Mouse (Mus musculus): Measurements from ENCODE around the gene Marf1.

Gene Marf1

DNA sequence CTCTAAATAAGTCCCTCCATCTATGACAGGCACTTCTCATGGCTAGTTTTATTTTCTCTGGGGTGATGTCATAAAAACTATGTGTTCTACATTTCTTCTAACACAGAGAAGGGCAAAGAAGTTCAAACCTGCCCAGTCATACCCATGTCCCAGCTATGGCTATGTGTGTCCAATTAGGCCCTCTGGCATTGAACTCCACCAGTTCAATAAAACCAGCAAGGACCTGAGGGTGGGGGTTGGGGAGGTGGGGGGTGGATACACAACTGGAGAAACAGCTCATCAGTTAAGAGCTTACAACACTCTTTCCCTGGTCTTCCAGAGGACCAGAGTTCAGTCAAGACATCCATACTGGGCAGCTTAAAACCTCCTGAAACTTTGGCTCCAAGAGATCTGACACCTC lies 24.0 kb downstream of the Marf1 start:
- DNase-seq (ENCODE audit: inconsistent age in 2 of 2, low spot score in 1 of 2): no peak

DNA sequence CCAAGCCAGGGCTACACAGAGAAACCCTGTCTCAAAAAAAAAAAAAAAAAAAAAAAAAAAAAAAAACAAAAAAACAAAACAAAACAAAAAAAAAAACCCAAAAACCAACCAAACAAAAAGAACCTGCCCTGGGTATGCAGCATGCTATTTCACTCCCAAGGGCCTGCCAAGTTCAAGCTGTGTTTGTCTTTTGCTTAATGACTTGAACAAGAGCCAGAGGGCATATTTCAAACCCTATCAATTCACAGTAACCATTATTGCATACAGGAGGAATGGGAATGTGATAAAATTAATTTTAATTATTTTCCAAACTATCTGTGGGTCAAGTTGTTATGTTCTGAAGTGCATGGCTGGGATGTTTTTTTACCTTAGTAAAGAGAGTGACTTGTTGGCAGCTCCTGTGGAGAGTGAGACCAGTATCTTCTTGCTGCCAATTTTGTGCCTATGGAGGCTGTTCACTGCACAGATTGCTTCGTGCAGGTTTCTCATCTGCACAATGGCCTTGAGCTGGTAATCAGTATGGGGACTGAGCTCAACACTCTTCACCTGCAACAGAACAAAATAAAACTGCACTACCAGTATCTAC lies 25.1 kb downstream of the Marf1 start:
- DNase-seq (ENCODE audit: inconsistent age in 2 of 2, low spot score in 1 of 2): peak in 1 of 2 experiments; percentile 80

DNA sequence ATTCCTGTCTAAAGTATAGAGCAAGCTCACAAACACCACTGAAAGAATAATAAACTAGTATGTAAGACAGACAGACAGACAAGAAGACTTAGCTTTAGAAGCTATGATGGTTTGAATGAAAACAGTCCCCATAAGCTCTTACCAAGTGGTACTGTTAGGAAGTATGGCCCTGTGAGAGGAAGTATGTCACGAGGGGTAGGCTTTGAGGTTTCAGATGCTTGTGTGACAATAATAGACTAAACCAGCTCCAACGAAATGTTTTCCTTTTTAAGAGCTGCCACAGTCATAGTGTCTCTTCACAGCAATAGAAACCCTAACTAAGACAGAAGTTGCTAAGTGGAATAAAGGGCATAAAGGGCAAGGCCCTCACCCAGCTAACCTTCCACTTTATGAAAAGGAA lies 28.1 kb downstream of the Marf1 start:
- DNase-seq (ENCODE audit: inconsistent age in 2 of 2, low spot score in 1 of 2): no peak

DNA sequence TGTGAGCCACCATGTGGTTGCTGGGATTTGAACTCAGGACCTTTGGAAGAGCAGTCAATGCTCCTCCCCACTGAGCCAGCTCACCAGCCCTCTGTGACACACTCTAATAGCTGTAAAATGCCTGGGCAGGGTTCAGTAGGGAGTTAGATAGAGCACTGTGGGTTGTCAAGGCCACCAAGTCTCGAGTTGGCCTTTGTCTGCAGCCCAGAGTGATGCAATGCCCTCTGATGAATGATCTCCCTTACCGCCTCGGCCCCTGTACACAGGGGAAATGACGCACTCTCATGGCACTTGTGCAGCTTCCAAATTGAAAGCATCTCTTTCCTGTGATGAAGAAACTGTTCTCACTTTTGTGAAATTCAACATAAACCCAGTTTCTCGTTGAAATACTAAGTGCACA lies 31.3 kb downstream of the Marf1 start:
- peak; percentile 90 to 95 for DNase-seq (ENCODE audit: inconsistent age in 2 of 2, low spot score in 1 of 2)

DNA sequence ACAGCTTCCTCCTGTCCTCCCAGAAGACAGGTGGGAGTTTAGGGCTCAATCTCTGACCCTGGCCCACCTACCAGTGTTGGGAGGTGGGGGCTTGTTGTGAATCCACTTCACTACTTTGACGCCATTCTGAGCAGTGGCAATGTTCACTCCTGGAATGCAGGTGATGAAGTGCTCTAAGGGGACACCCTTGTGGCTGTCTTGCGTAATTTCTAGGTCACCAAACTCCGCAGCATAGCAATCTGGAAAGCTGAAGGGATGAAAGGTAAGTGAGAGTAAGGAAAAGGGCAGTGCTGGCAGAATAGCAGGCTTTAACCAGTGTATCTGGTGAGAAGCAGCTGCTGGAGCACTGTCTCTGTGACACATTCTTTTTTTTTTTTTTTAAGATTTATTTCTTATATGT lies 31.8 kb downstream of the Marf1 start:
- DNase-seq (ENCODE audit: inconsistent age in 2 of 2, low spot score in 1 of 2): no peak

DNA sequence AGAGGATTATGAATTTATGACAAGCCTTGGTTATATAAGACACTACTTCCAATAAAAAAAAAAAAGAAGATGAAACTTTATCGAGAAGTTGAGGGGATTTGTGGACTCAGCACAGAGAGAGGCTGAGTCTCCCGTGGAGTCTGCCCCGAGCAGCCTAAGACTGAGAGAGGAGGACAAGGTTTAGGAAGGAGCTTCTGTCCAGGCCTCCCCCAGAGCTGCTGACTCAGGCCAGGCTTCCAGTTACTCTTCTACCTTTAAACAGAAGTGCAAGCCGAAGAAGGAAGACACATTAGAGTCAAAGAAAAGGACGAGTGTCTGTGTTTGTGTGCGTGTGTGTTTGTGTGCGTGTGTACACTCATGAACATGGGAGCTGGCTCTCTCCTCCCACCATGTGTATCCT lies 32.4 kb downstream of the Marf1 start:
- no peak for DNase-seq (ENCODE audit: inconsistent age in 2 of 2, low spot score in 1 of 2)

DNA sequence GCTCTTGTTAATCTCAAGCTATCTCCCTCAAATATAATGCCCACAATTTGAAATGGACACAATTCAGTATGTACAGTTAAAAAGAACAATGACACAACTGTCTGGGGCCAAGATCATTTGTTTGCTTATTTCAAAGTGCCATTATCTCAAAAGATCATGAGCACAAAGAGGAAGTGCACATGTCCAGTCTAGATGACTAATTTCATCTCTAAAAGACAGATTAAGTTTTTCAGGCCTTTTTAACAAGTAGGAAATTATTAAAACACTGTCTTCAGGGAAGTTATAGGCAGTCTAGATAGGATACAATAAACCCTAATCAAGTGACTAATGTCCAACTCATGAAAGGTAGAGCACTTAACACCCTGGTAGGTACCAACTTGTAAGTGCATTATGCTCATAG lies 34.2 kb downstream of the Marf1 start:
- DNase-seq (ENCODE audit: inconsistent age in 2 of 2, low spot score in 1 of 2): no peak

DNA sequence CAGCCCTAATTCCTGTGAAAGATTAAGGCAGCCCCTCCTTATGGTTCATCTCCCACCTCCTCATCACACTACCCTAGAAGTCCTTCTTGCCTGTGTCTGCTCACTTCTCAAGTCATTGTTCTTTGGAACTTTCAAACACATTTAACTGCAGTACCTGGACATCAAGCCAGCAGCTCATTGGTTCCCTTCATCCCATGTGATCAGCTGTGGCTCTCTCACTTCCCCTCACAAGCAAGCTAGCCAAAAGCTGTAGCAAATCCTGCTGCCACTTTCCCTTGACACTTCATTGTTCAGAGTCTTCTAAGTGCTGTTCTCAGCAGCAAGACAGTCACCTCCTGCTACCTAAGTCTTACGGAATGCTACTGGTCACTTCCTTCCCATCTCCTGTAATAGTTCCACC lies 37.9 kb downstream of the Marf1 start:
- DNase-seq (ENCODE audit: inconsistent age in 2 of 2, low spot score in 1 of 2): no peak

DNA sequence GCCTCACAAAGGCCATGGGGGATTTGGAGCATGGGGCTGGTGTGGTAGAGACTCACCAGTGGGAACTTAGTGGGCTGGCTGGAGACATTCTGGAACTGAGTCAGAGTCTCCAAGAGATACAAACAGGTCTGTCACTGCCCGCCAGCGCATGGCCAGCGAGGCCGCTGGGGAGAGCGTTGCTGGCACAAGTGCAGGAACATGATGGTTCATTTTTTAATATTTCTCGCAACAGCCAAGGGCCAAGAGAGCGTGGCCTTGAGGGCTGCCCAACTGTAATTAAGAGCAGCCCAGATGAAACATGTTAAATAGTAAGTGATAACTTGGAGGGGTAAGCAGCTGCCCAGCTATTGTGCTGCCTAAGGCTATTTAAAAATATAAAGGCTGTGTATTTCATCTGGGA lies 38.4 kb downstream of the Marf1 start:
- peak; percentile 89 for DNase-seq (ENCODE audit: inconsistent age in 2 of 2, low spot score in 1 of 2)

DNA sequence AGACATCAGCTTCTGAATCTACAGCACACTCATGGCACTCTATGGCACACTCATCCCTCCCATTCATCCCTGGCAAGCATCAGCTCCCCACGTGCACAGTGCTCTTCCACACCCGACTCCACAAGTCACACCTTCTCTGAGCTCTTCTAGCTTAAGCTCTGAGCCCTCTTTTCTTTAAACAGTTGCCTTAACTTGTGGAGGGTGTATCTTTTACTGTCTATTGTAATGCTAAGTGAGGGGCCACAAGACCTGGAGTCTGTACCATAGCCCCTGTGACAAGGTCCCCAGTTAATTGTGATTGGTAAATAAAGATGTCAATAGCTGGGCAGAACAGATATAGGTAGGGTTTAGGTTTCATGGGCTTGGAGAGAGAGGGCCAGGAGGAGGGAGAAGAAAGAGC lies 39.2 kb downstream of the Marf1 start:
- no peak for DNase-seq (ENCODE audit: inconsistent age in 2 of 2, low spot score in 1 of 2)

DNA sequence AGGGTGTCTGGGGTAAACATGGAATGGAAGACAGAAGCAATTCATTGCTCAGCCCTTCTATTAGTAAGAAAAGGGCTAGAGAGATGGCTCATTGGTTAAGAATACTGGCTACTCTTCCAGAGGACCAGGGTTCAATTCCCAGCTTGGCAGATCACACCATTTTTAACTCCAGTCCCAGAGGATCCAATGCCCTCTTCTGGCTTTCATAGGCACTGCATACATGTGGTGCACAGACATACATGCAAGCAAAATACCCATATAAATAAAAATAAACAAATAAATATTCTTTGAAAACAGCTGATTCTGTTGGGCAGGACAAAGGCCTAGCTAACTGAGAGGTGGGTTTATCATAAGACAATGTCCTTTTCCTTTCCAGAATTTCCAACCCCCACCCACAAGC lies 40.6 kb downstream of the Marf1 start:
- DNase-seq (ENCODE audit: inconsistent age in 2 of 2, low spot score in 1 of 2): no peak

DNA sequence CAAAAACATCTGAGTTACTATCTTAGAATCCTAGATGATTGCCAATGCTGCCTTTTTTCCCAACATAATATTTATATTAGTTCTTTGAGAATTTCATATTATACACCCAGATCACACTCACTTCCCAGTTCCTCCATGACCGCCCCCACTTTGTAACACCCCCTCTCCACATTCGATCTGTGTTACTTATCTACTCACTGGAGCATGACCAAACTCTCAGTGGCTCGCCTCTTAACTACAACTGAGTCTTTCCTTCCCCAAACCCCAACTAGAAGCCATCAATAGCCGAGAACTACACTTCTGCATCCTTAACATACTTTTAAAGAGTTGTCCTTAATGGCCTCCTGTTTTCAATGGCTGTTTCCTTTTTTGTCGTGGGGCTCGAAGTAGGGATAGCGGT lies 41.6 kb downstream of the Marf1 start:
- DNase-seq (ENCODE audit: inconsistent age in 2 of 2, low spot score in 1 of 2): no peak

DNA sequence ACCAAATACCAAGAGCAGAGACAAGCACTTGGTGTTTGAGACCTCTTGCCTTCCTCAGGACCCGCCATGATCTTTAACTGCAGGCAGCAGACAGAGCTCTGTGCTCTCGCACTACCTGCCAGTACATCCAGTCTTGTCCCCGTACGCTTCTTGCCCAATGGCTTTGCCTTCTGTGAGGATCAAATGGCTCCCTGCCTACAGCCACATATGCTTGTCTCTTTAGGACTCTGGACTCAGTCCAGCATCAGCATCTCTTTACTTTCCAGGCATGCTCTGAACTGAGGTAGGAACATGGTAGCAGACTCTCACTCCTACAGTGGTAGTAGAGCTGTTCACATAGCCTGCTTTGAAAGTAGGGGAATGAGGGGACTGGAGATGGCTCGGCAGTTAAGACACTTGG lies 42.2 kb downstream of the Marf1 start:
- no peak for DNase-seq (ENCODE audit: inconsistent age in 2 of 2, low spot score in 1 of 2)

DNA sequence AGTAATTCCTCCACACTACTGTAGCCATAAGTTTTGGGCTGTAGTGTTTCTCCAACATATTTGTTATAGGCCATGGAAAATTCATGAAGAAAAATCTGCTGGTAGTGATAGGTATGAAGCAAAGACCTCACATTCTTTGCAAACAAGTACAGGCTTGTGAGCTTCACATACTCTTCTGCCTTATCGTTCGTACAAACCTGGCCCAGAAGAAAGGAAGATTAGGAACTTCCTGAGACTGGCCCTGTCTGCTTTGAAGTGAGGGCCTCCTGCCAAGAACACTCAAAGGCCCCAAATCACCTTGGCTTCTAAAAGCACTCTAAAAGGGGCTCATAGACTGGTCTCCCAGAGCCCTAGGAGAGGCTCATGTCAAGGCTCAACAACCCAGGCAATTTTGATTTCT lies 45.9 kb downstream of the Marf1 start:
- no peak for DNase-seq (ENCODE audit: inconsistent age in 2 of 2, low spot score in 1 of 2)

DNA sequence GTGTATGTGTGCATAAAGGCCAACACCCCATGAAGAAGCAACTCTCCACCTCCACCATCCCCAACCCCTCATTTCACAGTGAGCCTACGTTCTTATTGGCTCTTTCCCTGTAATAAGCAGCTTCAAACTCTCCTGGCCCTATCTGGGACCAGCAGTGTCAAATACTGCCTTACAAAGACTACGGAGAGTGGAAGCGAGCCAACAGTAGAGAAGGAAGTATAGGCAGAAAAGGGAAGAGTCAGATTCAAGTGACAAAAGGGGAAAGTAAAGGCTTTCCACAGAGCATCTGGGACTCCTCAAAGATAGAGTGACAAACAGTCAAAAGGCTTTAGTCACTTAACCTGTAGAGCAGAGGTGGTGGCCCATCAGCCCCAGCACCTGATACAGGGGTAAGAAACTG lies 50.4 kb downstream of the Marf1 start:
- DNase-seq (ENCODE audit: inconsistent age in 2 of 2, low spot score in 1 of 2): no peak

DNA sequence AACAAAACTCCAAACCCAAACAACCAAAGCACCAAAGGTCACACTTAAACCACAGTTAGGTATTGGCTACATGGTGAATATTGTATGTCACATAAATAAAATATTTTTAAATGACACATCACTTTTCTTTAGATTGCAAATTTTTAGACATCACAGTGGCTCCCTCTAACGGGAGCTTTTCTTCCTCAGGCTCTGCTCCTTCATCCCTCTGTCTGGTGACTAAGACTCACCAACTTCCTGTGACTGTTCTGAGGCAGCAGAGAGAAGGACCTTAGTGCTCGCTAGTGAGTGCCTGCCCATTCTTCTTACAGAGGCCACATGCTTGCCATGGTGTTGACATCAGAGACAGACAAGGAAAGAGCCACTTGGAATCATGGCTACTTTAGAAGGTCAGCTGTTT lies 51.0 kb downstream of the Marf1 start:
- peak in 1 of 2 experiments; percentile 33 for DNase-seq (ENCODE audit: inconsistent age in 2 of 2, low spot score in 1 of 2)

DNA sequence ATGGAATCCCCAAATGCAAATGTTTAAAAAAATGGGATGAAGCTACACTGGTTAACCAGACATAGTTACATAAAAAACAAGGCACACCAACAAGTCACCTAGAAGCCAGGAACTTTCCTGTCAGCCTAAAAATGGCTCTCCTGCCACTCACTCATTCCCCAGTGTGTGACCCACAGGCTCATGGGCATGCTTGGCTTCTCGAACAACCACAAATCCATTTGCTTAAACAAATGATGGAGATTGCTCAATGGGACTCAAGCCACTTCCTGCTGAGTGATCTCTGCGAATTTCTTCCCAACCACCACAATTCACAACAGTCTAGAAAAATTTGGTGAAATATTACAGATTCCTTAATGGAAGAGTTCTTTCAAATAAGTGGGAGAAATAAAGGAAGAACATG lies 52.2 kb downstream of the Marf1 start:
- DNase-seq (ENCODE audit: inconsistent age in 2 of 2, low spot score in 1 of 2): no peak

DNA sequence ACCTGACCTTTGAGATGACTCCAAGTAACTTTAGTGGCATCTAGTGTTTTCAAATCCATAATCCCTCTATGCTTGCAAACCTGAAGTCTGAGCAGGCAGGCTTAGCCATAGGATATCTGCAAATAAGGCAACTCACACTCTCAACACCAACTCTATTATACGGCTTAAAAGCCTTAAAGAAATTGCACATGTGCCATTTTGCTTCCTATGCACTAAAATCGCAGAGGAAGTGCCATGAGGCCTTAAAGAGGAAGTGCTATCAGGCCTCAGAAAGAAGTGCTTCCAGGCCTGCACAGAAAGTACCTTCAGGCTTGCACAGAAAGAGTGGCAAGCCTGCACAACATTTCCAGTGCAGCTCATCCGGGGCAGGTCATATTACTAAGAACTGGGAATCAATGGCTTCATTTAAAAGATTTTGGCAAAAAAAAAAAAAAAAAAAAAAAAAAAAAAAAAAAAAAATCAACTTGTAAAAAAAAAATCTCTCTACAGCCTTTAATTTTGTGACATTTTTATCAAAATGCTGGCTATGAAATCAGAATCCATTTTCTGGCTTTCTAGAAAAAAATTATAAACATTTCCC lies 53.4 kb downstream of the Marf1 start:
- DNase-seq (ENCODE audit: inconsistent age in 2 of 2, low spot score in 1 of 2): no peak

DNA sequence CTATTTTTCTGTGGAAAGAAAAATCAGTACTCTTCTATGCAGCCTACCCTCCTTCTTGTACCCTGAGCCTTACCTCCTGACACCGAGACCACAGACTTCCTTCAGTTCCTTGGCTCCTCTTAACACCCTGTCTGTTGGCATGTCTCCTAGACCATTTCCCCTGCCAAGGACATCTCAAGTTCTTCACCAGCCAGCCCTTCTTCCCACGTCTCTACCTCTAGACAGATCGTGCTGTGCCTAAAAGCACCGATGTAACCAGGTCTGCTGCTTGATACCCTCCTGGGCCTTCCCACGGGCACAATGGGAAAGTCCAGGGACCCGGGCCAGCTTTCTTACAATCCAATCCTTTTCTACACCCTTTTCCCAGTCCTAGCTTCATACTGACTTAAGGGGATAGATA lies 57.3 kb downstream of the Marf1 start:
- no peak for DNase-seq (ENCODE audit: inconsistent age in 2 of 2, low spot score in 1 of 2)

DNA sequence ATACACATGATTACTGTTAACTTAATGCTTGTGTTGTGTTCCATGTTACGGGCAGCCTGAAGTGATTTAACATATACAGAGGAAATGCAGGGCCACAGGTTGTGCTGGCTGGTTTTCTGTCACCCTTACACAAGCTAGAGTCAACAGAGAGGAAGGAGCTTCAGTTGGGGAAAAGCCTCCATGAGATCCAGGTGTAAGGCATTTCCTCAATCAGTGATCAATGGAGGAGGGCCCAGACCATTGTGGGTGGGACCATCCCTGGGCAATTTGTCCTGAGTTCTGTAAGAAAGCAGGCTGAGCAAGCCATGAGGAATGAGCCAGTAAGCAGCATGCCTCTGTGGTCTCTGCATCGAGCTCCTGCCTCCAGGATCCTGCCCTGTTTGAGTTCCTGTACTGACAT lies 71.4 kb downstream of the Marf1 start:
- DNase-seq (ENCODE audit: inconsistent age in 2 of 2, low spot score in 1 of 2): no peak

DNA sequence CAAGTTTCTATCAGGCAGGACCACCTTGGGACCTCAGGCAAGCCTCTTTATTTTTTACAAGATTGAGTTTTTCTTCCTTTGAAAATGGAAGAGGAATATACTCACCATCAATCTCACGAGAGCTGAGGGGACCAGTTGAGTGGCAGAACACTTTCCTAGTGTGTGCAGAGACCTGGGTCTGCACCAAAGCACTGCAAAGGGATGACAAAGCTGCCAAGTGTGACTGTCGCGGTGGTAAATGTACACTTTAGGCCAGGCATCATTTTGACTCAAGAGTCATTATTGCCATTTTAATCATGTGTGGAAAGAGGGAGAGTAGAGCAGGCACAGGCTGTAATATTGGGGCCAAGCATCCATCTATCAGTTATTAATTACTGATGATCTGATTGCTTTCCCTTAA lies 73.9 kb downstream of the Marf1 start:
- no peak for DNase-seq (ENCODE audit: inconsistent age in 2 of 2, low spot score in 1 of 2)

DNA sequence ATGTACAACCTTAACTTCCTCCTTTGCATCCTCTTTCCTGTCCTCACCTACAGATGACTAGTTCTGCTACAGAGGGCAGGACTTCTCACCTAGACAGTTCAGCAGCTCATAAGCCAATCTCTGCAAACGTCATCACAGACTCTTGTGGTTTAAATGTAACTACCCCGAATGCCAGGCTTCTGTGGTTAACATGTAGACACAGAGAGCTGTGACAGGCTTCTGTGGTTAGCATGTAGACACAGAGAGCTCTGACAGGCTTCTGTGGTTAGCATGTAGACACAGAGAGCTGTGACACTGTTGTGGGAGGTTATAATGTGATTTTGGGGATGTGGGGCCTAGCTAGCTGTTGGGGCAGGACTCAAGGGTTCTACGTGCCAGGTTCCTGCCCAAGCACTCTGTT lies 74.9 kb downstream of the Marf1 start:
- no peak for DNase-seq (ENCODE audit: inconsistent age in 2 of 2, low spot score in 1 of 2)

DNA sequence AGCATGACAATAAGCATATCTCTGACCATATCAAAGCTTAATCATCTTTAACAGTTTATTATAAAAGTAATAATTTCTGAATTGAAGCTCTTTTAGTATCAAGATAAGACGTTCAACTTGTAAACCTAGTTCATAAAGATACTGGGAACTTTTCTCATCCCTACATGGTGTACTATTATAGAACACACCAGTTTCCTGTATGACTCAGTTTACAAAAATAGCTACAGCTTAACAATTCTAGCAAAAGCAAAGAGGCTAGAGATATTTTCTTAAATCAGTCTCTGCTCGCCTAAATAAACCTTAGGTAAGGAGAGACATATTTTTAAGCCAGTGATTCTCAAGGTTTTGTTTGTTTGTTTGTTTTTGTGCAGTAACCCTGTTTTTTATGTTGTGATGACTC lies 80.2 kb downstream of the Marf1 start:
- DNase-seq (ENCODE audit: inconsistent age in 2 of 2, low spot score in 1 of 2): no peak

All from adrenal gland, adult (tissue).